Mouse (Mus musculus) kidney, adult 2 months (tissue): ENCODE results near the gene Cxcr5. TPM values are rescaled to one million over a fixed set of nuclear protein-coding genes. Genes with fewer than 3 reads are reported as not detected.
"Not testable (repeated sequence)": the region's sequence is repeated elsewhere in the genome, so short reads cannot be mapped to it uniquely, and the experiment has no call there.

Experiments used
- DNase-seq: peaks from one replicate; pipeline ENCODE4 v3.0.0; 2021
- H3K27ac ChIP-seq: fragments of 200-500 bp; 2 replicates; pipeline ENCODE4 v1.5.1; 2012; ENCODE audit warnings: low read depth, low read length, control low read depth, inconsistent platforms; ENCODE audit not compliant: insufficient read depth
- H3K27me3 ChIP-seq: fragments of 200-500 bp; replicated peaks from 2 replicates; pipeline ENCODE4 v1.6.1; 2012; ENCODE audit warnings: mild to moderate bottlenecking, moderate library complexity, low read length, inconsistent platforms; ENCODE audit not compliant: control insufficient read depth, insufficient read depth
- H3K36me3 ChIP-seq: fragments of 200-500 bp; 2 replicates; pipeline ENCODE4 v1.6.1; 2012; ENCODE audit warnings: mild to moderate bottlenecking, moderate library complexity, low read length, inconsistent platforms; ENCODE audit not compliant: control insufficient read depth, insufficient read depth
- H3K4me1 ChIP-seq: fragments of 200-500 bp; 2 replicates; pipeline ENCODE4 v1.6.1; 2011; ENCODE audit warnings: low read length; ENCODE audit not compliant: control insufficient read depth, insufficient read depth
- H3K4me3 ChIP-seq: fragments of 200-500 bp; 2 replicates; pipeline ENCODE4 v1.5.1; 2011; ENCODE audit warnings: mild to moderate bottlenecking, low read depth, low read length, control low read depth; ENCODE audit not compliant: insufficient read depth
- CTCF ChIP-seq: fragments of 200-500 bp; conservative IDR thresholded peaks from 2 replicates; pipeline ENCODE4 v1.5.1; 2011; ENCODE audit warnings: low read depth, mild to moderate bottlenecking, control low read depth, low read length, moderate library complexity, mixed read lengths; ENCODE audit not compliant: insufficient read depth, insufficient read length
- POLR2A ChIP-seq: fragments of 200-500 bp; IDR thresholded peaks from one replicate; pipeline ENCODE4 v1.6.1; 2011; ENCODE audit warnings: low read depth, low read length, control low read depth
- WGBS: fragments of 180-500 bp; shearing (Covaris S2); methylation state at CpG from one replicate; pipeline ENCODE4 v1.1.7; 2018; 5-methylcytosine and 5-hydroxymethylcytosine counted together
- polyA plus RNA-seq: library from polyadenylated mRNA; depleted of rRNA; stranded (reverse); fragments of >200 nt; gene quantifications from 2 replicates; pipeline ENCODE4 v1.2.3, GENCODE M21; 2012

The Cxcr5 gene
- polyA plus RNA-seq, 1 experiment: 4.0 TPM

DNA sequence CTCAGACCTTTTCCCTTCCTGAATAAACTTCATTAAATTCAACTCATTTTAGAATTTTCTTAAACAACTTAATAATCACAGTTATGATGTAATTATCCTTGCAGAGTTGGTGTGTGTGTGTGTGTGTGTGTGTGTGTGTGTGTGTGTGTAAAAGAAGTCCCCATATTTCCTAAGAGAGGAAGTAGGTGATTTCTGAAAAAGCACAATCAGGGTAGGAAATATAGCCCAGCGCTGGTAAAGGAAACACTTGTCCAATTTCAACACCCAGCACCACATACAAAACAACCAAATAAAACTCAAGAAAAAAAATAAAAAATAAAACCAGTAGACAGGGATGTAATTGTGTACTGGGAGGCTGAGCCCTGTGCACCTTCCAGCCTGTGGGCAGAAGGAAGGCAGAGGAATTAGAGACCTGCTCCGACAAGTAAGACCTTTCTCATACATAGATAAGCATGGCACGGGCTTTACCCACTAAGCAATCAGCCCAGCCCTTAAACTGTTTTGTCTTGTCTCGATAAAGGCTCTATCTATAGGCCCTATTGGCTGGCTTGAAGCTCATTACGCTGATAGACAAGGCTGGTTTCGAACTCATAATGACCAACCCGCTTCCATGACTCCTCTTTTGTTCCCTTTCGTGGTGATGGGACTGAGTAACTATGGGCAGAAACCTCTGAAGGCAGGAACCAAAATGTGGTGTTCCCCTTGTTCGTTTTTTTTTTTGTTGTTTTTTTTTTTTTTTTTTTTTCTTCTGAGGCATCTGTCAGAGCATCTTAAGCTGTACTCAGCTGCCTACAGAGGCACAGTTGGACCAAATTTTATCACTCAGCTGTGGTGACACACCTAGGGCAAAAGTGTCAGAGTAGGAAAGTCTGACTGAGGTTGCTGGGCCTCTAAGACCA, 25.8 kb upstream of the Cxcr5 start:
- no peak for TF ChIP-seq CTCF
- TF ChIP-seq POLR2A: no peak
- H3K27ac ChIP-seq: no peak overlapping the region
- DNase-seq: no peak
- H3K36me3 ChIP-seq: no peaks in the 10 kb centered on the region
- WGBS: 89% methylated on average over 9 of the region's 9 CpGs
- H3K4me3 ChIP-seq: no peak overlapping the region
- H3K4me1 ChIP-seq: no peaks in the 10 kb centered on the region; the same call in 1 of the 2 replicates
- no peaks in the 10 kb centered on the region for H3K27me3 ChIP-seq

DNA sequence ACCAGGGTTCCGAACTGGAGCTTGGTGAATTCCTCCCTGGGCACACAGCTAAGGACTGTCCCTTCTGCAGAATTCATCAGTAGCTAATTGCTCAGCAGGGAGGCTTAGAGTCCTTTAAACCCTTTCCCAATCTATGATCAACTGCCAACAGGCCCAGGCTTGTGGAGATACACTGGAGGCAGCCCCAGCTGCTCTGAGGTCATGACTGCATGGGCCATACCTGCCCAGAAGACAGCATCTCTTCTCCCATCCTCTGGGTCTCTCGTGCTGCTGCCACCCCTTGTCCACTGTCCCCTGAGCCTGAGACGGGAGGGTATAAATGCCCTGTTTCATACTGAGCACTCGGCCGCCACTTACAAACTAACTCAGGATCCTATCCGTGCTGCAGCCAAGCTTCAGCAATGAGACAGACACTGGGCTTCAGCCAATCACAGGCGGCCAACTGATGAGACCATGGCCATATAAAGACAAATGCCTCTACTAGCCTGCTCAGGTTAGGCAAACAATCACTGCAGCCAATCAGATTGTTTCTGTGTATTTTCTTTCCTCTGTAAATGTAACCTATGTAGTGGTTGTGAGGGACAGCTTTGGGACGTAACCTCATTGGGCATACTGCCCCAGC, 25.1 kb upstream of the Cxcr5 start:
- 83% methylated on average over 8 of the region's 8 CpGs for WGBS
- H3K4me3 ChIP-seq: no peak overlapping the region
- no peaks in the 10 kb centered on the region for H3K27me3 ChIP-seq
- H3K27ac ChIP-seq: no peak overlapping the region
- TF ChIP-seq CTCF (no peak), POLR2A (no peak)
- no peak for DNase-seq
- H3K36me3 ChIP-seq: no peaks in the 10 kb centered on the region
- no peaks in the 10 kb centered on the region; the same call in 1 of the 2 replicates for H3K4me1 ChIP-seq

DNA sequence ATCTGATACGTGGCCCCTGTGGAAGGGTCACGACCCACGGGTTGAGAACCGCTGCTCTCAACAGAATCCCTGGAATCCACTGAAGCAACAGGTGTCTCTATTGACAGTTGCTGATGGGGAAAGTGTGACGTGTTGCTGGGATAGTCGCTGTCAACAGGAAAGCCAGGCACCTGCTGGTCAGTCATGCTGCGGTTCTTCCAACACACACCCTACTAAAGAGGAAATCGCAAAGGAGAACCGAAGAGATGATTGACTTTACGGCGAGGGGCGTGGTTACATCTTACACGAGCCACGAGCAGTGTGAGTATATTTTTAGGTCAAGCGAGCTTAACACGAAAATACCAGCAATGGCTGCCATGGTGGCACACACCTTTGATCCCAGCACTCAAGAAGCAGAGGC, 20.7 kb upstream of the Cxcr5 start:
- no peaks in the 10 kb centered on the region for H3K4me1 ChIP-seq
- no peak overlapping the region for H3K4me3 ChIP-seq
- no peak overlapping the region for H3K27ac ChIP-seq
- no peak for TF ChIP-seq CTCF
- no peak for TF ChIP-seq POLR2A
- H3K36me3 ChIP-seq: no peaks in the 10 kb centered on the region
- DNase-seq: no peak
- H3K27me3 ChIP-seq: no peaks in the 10 kb centered on the region
- WGBS: 84% methylated on average over 16 of the region's 16 CpGs

DNA sequence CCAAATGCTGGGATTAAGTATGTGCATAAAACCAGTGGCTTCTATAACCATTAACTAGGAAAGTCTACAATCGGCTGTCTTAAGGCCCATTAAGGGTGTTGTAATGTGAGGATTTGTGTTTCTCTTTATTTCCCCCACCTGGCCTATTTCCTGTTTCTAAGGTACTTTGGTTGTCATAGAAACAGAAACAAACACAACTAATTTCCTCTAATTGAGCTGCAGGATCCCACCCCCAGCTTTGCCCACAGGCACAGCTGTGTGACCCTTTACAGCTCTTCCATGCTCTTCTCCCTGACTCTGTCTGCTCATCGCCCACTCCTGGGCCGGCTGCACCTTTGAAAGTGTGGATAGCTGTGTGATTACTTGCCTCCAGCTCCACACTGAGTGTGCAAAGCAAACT, 19.7 kb upstream of the Cxcr5 start:
- H3K27ac ChIP-seq: no peak overlapping the region
- H3K4me3 ChIP-seq: no peak overlapping the region
- DNase-seq: no peak
- TF ChIP-seq CTCF: no peak
- TF ChIP-seq POLR2A: no peak
- no peaks in the 10 kb centered on the region for H3K4me1 ChIP-seq
- H3K27me3 ChIP-seq: no peaks in the 10 kb centered on the region
- H3K36me3 ChIP-seq: no peaks in the 10 kb centered on the region
- WGBS: 22% methylated on average over 3 of the region's 3 CpGs

DNA sequence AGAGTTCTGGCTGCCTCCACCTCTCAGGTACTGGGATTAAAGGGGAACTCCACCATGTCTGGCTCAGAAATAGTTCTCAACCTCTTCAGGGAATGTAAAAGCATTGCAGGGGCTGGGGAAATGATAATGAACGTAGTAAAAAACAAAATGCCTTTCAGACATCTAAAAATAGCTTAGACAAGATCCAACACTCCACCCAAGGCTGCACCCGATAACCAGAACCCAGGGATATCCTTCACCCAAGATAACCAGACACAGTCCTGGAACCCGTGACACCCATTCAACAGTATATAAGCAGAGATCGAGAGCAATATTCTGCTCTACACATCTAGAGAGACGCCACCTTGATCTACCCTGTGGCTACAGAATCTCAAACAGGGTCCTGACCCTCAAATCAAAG, 18.4 kb upstream of the Cxcr5 start:
- H3K36me3 ChIP-seq: no peaks in the 10 kb centered on the region
- H3K4me1 ChIP-seq: no peaks in the 10 kb centered on the region
- 92% methylated on average over 5 of the region's 5 CpGs for whole genome bisulfite sequencing
- no peak overlapping the region for H3K27ac ChIP-seq
- no peak overlapping the region for H3K4me3 ChIP-seq
- no peak for DNase-seq
- TF ChIP-seq CTCF: no peak
- TF ChIP-seq POLR2A: no peak
- H3K27me3 ChIP-seq: no peaks in the 10 kb centered on the region

DNA sequence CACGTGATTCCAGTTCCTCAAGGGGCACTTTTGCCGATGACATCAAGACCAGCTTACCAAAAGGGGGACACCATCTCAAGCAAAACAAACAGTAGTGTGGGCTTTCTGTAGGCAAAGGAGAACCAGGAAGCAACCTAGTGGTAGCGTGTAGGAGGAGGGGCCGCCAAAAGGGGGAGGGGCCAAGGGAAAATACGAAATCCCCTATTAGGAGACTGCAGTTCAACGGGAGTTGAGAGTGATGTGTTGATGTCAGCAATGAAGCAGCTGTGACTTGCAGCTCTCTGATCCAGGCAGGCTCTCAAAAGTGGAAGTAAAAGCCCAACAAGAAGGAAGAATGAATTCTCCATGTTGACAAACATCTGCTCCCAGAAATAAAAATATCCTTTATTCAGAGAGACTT, 17.7 kb upstream of the Cxcr5 start:
- WGBS: 36% methylated on average over 6 of the region's 6 CpGs
- Histone ChIP-seq H3K4me3 (no peak overlapping the region), H3K36me3 (no peaks in the 10 kb centered on the region), H3K4me1 (no peaks in the 10 kb centered on the region), H3K27ac (no peak overlapping the region), H3K27me3 (no peaks in the 10 kb centered on the region)
- peak; percentile 35 for DNase-seq
- TF ChIP-seq CTCF: no peak
- TF ChIP-seq POLR2A: no peak

DNA sequence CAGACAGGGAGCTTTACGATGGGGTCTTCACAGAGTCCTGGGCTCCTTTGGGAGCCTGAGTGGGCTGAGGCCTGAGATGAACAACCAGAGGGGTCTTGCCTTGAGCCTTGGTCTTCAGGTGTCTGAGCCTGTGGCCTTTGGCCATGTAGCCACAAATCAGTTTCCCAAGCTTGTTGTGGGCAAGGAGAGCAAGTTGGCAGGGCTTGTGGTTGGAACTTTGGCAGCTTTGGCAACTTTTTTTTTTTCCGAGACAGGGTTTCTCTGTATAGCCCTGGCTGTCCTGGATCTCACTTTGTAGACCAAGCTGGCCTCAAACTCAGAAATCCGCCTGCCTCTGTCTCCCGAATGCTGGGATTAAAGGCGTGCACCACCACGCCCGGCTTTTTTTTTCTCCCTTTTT, 14.4 kb upstream of the Cxcr5 start:
- not testable (repeated sequence) for H3K4me1 ChIP-seq, H3K27ac ChIP-seq, DNase-seq, H3K36me3 ChIP-seq, H3K27me3 ChIP-seq, H3K4me3 ChIP-seq
- 92% methylated on average over 7 of the region's 7 CpGs for WGBS
